Mouse (Mus musculus) left cerebral cortex, postnatal 36 days (tissue): ENCODE results near the gene Col13a1. TPM values are rescaled to one million over a fixed set of nuclear protein-coding genes. Genes with fewer than 3 reads are reported as not detected.

Experiments
- DNase-seq, 2 experiments: peaks; one replicate each; pipeline ENCODE4 v3.0.0; 2021 to 2022; ENCODE audit warnings: low spot score in 2 of 2, mixed read lengths in 1 of 2
- intact Hi-C: fragments of 180-260 bp; cut with DNase I; formaldehyde crosslinking; loops from one replicate; pipeline ENCODE4 v1.15.1; 2025
- total RNA-seq, 2 experiments: library from RNA; stranded (reverse); gene quantifications; 2 replicates each; pipeline ENCODE4 v1.2.3; 2021

Gene Col13a1
- total RNA-seq, 2 experiments from 2014 or later, result 0.88 to 1.2 TPM

- intact Hi-C loops, result no loop called here
- DNase-seq, result no peak
These were observed 190.4 kb downstream of the Col13a1 start for GRCm38 (mm10) chr10:61788499-61788898.

Other genes with a start within 250 kb of the Col13a1 start
- gene H2afy2, start 195.0 kb downstream of the Col13a1 start, total RNA-seq, result 10 to 100 TPM; 26.2 to 26.6 TPM
- gene Neurog3, start 154.0 kb upstream of the Col13a1 start, total RNA-seq, result not detected
- 10 to 100 TPM; 51.1 to 59.8 TPM for gene Fam241b, start 164.8 kb upstream of the Col13a1 start, total RNA-seq